Mouse (Mus musculus) left cerebral cortex, adult 8-10 months (tissue): ENCODE data around the gene Nkd1. TPM values are rescaled to one million over a fixed set of nuclear protein-coding genes. Genes with fewer than 3 reads are reported as not detected.

Source experiments
- total RNA-seq, 4 experiments: library from RNA; stranded (reverse); gene quantifications; 2 replicates each; pipeline ENCODE4 v1.2.4; 2022

Gene Nkd1
- total RNA-seq, 4 experiments from 2014 or later: 11.1 to 15.6 (median 14.6) TPM

Other genes starting within 250 kb of the Nkd1 start
- gene Adcy7, start 249.0 kb upstream of the Nkd1 start, total RNA-seq: 1 to 10 TPM; 5.7 to 6.9 (median 6.4) TPM
- gene Brd7, start 159.2 kb upstream of the Nkd1 start, total RNA-seq: 10 to 100 TPM; 44.9 to 48.2 (median 46.3) TPM
- 1 to 10 TPM; 1.1 to 4.1 (median 2.3) TPM for gene Snx20, start 114.8 kb downstream of the Nkd1 start, total RNA-seq
- 1 to 10 TPM in 1 of 4 experiments, under 1 TPM in 3; 0.62 to 1.0 (median 0.84) TPM for gene Nod2, start 126.0 kb downstream of the Nkd1 start, total RNA-seq
- 100 to 1,000 TPM; 113 to 134 (median 127) TPM for gene Cyld, start 175.7 kb downstream of the Nkd1 start, total RNA-seq